24 mouse cellular contexts compared by ENCODE assay signal in genomic region chr2:93887273-93887672, GRCm38 (mm10). TPM values are rescaled to one million over a fixed set of nuclear protein-coding genes. Genes with fewer than 3 reads are reported as not detected.
A peak's percentile ranks its signal among the peaks of the same experiment; 100 is the strongest.
DNase-seq lines count a peak whose midpoint lies in the region; ATAC-seq lines count a peak whose summit lies in the region.
"Had no signal": no experiment of that assay in that cellular context is flagged by ENCODE, and none has a peak within 500 bp of the region (broad histone marks: within the 10 kb centered on the region; RNA-seq: fewer than 3 reads in every experiment).

No protein-coding gene starts in this region.

- no peaks in the 10 kb centered on the region for H3K27me3 ChIP-seq in stomach, embryonic 15.5 days (replicated peaks)
- H3K27me3 ChIP-seq: embryonic facial prominence, embryonic 13.5 days; forebrain, embryonic 15.5 days; hindbrain, embryonic 15.5 days; limb, embryonic 12.5 days; liver, embryonic 12.5 days; midbrain, embryonic 13.5 days; neural tube, embryonic 12.5 days had no signal

- peak; percentile 13 for DNase-seq in embryo, embryonic 10.5 days (ENCODE audit: low spot score)
- no peak for DNase-seq in embryo, embryonic 11 days
- DNase-seq in kidney, postnatal 25 days: peak; percentile 17 to 44
- no peak for DNase-seq in kidney, postnatal 10 days
- DNase-seq in lung, postnatal 10 days: peak; percentile 74
- DNase-seq in heart, postnatal 4 days: no peak
- no peak for DNase-seq in thymus, postnatal 14 days
- DNase-seq: adrenal gland, postnatal 10 days; cerebellum, adult 9-10 months; heart, postnatal 10 days; layer of hippocampus, adult 9-11 months; thymus, adult 18-20 months had no signal

- H3K4me2 ChIP-seq in stomach, embryonic 15.5 days: no peak overlapping the region
- H3K4me2 ChIP-seq: embryonic facial prominence, embryonic 13.5 days; forebrain, embryonic 15.5 days; heart, embryonic 11.5 days; hindbrain, embryonic 15.5 days; limb, embryonic 12.5 days; liver, embryonic 12.5 days; midbrain, embryonic 13.5 days; neural tube, embryonic 12.5 days had no signal

- H3K36me3 ChIP-seq in stomach, embryonic 15.5 days: no peaks in the 10 kb centered on the region
- H3K36me3 ChIP-seq: embryonic facial prominence, embryonic 13.5 days; forebrain, embryonic 15.5 days; hindbrain, embryonic 15.5 days; limb, embryonic 12.5 days; liver, embryonic 12.5 days; midbrain, embryonic 13.5 days; neural tube, embryonic 12.5 days had no signal

- ATAC-seq in stomach, embryonic 15.5 days (ENCODE audit: insufficient read depth, low FRiP score, low read depth): no peak
- ATAC-seq: activated CD4-positive, CD25-positive, alpha-beta regulatory T cell, adult 4 months; forebrain, embryonic 15.5 days; liver, embryonic 12.5 days; midbrain, embryonic 13.5 days had no signal

- H3K4me3 ChIP-seq in stomach, embryonic 15.5 days (replicated peaks): no peak overlapping the region
- H3K4me3 ChIP-seq: embryonic facial prominence, embryonic 13.5 days; forebrain, embryonic 15.5 days; hindbrain, embryonic 15.5 days; limb, embryonic 12.5 days; liver, embryonic 12.5 days; midbrain, embryonic 13.5 days; neural tube, embryonic 12.5 days had no signal

- 47% methylated on average over 11 of the region's 11 CpGs for WGBS in stomach, embryonic 15.5 days

- H3K9me3 ChIP-seq in stomach, embryonic 15.5 days: no peaks in the 10 kb centered on the region
- H3K9me3 ChIP-seq: embryonic facial prominence, embryonic 13.5 days; forebrain, embryonic 15.5 days; hindbrain, embryonic 15.5 days; limb, embryonic 12.5 days; liver, embryonic 12.5 days; midbrain, embryonic 13.5 days; neural tube, embryonic 12.5 days had no signal

- no peak overlapping the region for H3K9ac ChIP-seq in stomach, embryonic 15.5 days
- H3K9ac ChIP-seq: embryonic facial prominence, embryonic 13.5 days; forebrain, embryonic 15.5 days; hindbrain, embryonic 15.5 days; limb, embryonic 12.5 days; liver, embryonic 12.5 days; midbrain, embryonic 13.5 days; neural tube, embryonic 12.5 days had no signal

- H3K27ac ChIP-seq in stomach, embryonic 15.5 days: peak overlapping the region; percentile 80; the same call in 1 of the 2 replicates
- H3K27ac ChIP-seq: embryonic facial prominence, embryonic 13.5 days; forebrain, embryonic 15.5 days; hindbrain, embryonic 15.5 days; limb, embryonic 12.5 days; liver, embryonic 12.5 days; macrophage; midbrain, embryonic 13.5 days; neural tube, embryonic 12.5 days had no signal

- peaks cover 10% of the 10 kb centered on the region; the same call in 1 of the 2 replicates for H3K4me1 ChIP-seq in stomach, embryonic 15.5 days

RNA-seq across cellular contexts. Expression of gene Accsl, which starts 18.3 kb away (rescaled TPM):
- 0.31 TPM in 1 of 2 replicates, not detected in the other for polyA plus RNA-seq in stomach, embryonic 15.5 days (2015; fragmentation: Nextera tagmentation; extraction: Ambion mirVana)
- total RNA-seq in heart, postnatal 4 days (2021): not detected
- polyA plus RNA-seq: activated CD4-positive, CD25-positive, alpha-beta regulatory T cell, adult 4 months; embryonic facial prominence, embryonic 13.5 days; heart, embryonic 11.5 days; limb, embryonic 12.5 days; liver, embryonic 12.5 days; macrophage; small intestine, adult 2 months had no signal

RNA-seq across cellular contexts. Expression of gene Accs, which starts 37.5 kb away (rescaled TPM):
- polyA plus RNA-seq in stomach, embryonic 15.5 days (2015; fragmentation: Nextera tagmentation; extraction: Ambion mirVana): 5.3 and 7.4 TPM in 2 replicates
- total RNA-seq in heart, postnatal 4 days (2021): 10 to 100 TPM; 10.2 to 10.6 TPM

Comparison
In these comparisons a context has a peak if more than half of its experiments do, and no peak if none do; other contexts are left out.
1. DNase-seq: peak in embryo, embryonic 10.5 days (single experiment), kidney, postnatal 25 days (2 of 2) and lung, postnatal 10 days (single experiment); none in embryo, embryonic 11 days (single experiment), kidney, postnatal 10 days (single experiment), heart, postnatal 4 days (single experiment) and thymus, postnatal 14 days (single experiment).